Mouse (Mus musculus) brain, adult 10 weeks (tissue): ENCODE results near the gene Olfr826. TPM values are rescaled to one million over a fixed set of nuclear protein-coding genes. Genes with fewer than 3 reads are reported as not detected.

Experiments
- polyA plus RNA-seq: library from polyadenylated mRNA; stranded (reverse); fragments of 350-450 nt; fragmentation: Illumina TruSeq; extraction: RNeasy Lipid Tissue Mini Kit (QIAGEN cat#74804); gene quantifications from one replicate; pipeline ENCODE4 v1.2.3, GENCODE M21; 2015; ENCODE audit warnings: low read depth, low replicate concordance

The Olfr826 gene
- not detected for polyA plus RNA-seq

DNA sequence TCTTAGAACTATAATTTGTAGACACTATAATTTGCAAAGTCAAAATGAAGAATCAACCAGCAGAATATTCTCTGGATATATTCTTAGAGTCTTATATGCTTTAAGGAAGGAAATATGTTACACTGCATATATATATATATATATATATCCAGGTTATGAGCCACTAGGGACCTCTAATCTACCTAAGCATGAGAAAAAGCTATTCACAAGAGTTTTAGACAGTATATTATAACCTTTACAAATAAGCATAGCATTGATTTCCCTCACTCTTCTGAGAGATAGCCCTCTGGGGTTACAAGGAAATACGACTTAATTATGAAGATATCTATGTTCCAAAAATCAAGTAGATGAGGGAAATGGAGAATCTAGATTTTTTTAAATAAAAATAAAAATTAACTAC lies at the start of gene Olfr826:
Olfr826 (minus strand) TSS at position 101 of the 400 bp plus-strand sequence.

DNA sequence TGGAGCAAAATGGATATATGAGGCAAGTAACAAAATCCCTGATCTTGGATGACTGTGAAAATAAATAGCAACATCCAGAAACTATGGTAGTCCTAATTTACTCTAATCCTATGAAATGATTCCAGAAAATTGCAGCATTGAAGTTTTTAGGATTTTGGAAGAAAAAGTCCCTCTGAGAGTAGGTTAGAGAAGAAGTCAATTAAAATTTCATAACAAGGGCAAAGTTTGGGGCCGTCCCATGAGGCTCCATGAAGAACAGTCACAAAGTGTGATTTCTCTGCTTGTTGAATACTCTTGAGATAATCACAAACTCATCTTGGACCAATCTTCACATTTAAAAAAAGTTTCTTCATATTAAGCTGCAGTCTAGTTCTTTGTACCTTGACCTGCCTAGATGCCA lies 30.3 kb upstream of the Olfr826 start, which contains the start of gene Olfr827:
Olfr827 (minus strand) TSS at position 101 of the 400 bp plus-strand sequence.

GRCm38 (mm10) chr10:130166666-130167065 lies 17.3 kb downstream of the Olfr826 start, which contains the start of gene Olfr825:
Gene Olfr825 (minus strand): TSS chr10:130166766.

GRCm38 (mm10) chr10:130129900-130130299 lies 54.1 kb downstream of the Olfr826 start, which contains the start of gene Olfr824:
Gene Olfr824 (minus strand): TSS chr10:130130000.

Other genes with a start within 250 kb of the Olfr826 start
- not detected for gene Olfr818, start 235.1 kb downstream of the Olfr826 start, polyA plus RNA-seq
- gene Olfr819, start 216.9 kb downstream of the Olfr826 start, polyA plus RNA-seq = not detected
- not detected for gene Olfr247, start 208.0 kb downstream of the Olfr826 start, polyA plus RNA-seq
- gene Gm10310, start 199.1 kb downstream of the Olfr826 start, polyA plus RNA-seq = not detected
- gene Olfr820, start 171.6 kb downstream of the Olfr826 start, polyA plus RNA-seq = not detected
- gene Olfr821, start 153.8 kb downstream of the Olfr826 start, polyA plus RNA-seq = not detected
- not detected for gene Olfr822, start 113.0 kb downstream of the Olfr826 start, polyA plus RNA-seq
- not detected for gene Olfr823, start 68.8 kb downstream of the Olfr826 start, polyA plus RNA-seq
- gene Olfr824, start 54.2 kb downstream of the Olfr826 start, polyA plus RNA-seq = not detected
- gene Olfr825, start 17.4 kb downstream of the Olfr826 start, polyA plus RNA-seq = not detected
- not detected for gene Olfr827, start 30.2 kb upstream of the Olfr826 start, polyA plus RNA-seq
- gene Neurod4, start 96.1 kb upstream of the Olfr826 start, polyA plus RNA-seq = 0.51 TPM
- gene Tespa1, start 138.7 kb upstream of the Olfr826 start, polyA plus RNA-seq = not detected
- 0.31 TPM for gene Vmn2r84, start 210.1 kb upstream of the Olfr826 start, polyA plus RNA-seq
- gene Vmn2r85, start 245.5 kb upstream of the Olfr826 start, polyA plus RNA-seq = 0.39 TPM